Mouse (Mus musculus) lung, postnatal 0 days (tissue): ENCODE data around the gene Cyth3. TPM values are rescaled to one million over a fixed set of nuclear protein-coding genes. Genes with fewer than 3 reads are reported as not detected.
A peak's percentile ranks its signal among the peaks of the same experiment; 100 is the strongest.

Experiments
- ATAC-seq: fragments of 200-750 bp; cut with Nextera tagmentation; 2 replicates; pipeline ENCODE4 v1.8.0; 2017; ENCODE audit warnings: moderate library complexity
- DNase-seq: peaks from one replicate; pipeline ENCODE4 v3.0.0-alpha.2; 2016; ENCODE audit warnings: low spot score
- H3K27ac ChIP-seq: fragments of 300-500 bp; sonication (generic); 2 replicates; pipeline ENCODE4 v1.5.1; 2014; ENCODE audit warnings: antibody characterized with exemption, mild to moderate bottlenecking, low read length, mixed read lengths
- H3K27me3 ChIP-seq: fragments of 300-500 bp; sonication (generic); replicated peaks from 2 replicates; pipeline ENCODE4 v1.6.1; 2014; ENCODE audit warnings: low read length, mixed read lengths; ENCODE audit not compliant: insufficient read depth
- H3K36me3 ChIP-seq: fragments of 300-500 bp; sonication (generic); 2 replicates; pipeline ENCODE4 v1.6.1; 2014; ENCODE audit warnings: low read length, mixed read lengths; ENCODE audit not compliant: insufficient read depth
- H3K4me1 ChIP-seq: fragments of 300-500 bp; sonication (generic); 2 replicates; pipeline ENCODE4 v1.6.1; 2014; ENCODE audit warnings: antibody characterized with exemption, low read depth, low read length, mixed read lengths; ENCODE audit not compliant: insufficient read depth
- H3K4me2 ChIP-seq: fragments of 300-500 bp; sonication (generic); replicated peaks from 2 replicates; pipeline ENCODE4 v1.6.1; 2014; ENCODE audit warnings: low read depth, mild to moderate bottlenecking, low read length, moderate library complexity, mixed read lengths
- H3K4me3 ChIP-seq: fragments of 300-500 bp; sonication (generic); 2 replicates; pipeline ENCODE4 v1.5.1; 2014; ENCODE audit warnings: low read depth, low read length
- H3K9ac ChIP-seq: fragments of 300-500 bp; sonication (generic); replicated peaks from 2 replicates; pipeline ENCODE4 v1.6.1; 2014; ENCODE audit warnings: low read depth, mild to moderate bottlenecking
- H3K9me3 ChIP-seq: fragments of 300-500 bp; sonication (generic); 2 replicates; pipeline ENCODE4 v1.6.1; 2016; ENCODE audit warnings: low read length, mixed read lengths
- CTCF ChIP-seq: IDR thresholded peaks from 2 replicates; pipeline ENCODE4 v1.5.1; 2016; ENCODE audit warnings: antibody characterized with exemption, mild to moderate bottlenecking
- EP300 ChIP-seq: IDR thresholded peaks from 2 replicates; pipeline ENCODE4 v1.6.1; 2016; ENCODE audit warnings: antibody characterized with exemption, mild to moderate bottlenecking, control low read depth
- WGBS: fragments of 180-500 bp; shearing (Covaris S2); extraction: QIAGEN DNeasy Blood & Tissue Kit; methylation state at CpG from one replicate; pipeline ENCODE4 v1.1.7; 2014; 5-methylcytosine and 5-hydroxymethylcytosine counted together
- polyA plus RNA-seq: library from polyadenylated mRNA; unstranded; fragments of >200 nt; fragmentation: Nextera tagmentation; extraction: Ambion mirVana; gene quantifications from 2 replicates; pipeline ENCODE4 v1.2.1, GENCODE M21; 2015

The Cyth3 gene
- polyA plus RNA-seq, 1 experiment from 2014 or later, result 96.6 TPM

DNA sequence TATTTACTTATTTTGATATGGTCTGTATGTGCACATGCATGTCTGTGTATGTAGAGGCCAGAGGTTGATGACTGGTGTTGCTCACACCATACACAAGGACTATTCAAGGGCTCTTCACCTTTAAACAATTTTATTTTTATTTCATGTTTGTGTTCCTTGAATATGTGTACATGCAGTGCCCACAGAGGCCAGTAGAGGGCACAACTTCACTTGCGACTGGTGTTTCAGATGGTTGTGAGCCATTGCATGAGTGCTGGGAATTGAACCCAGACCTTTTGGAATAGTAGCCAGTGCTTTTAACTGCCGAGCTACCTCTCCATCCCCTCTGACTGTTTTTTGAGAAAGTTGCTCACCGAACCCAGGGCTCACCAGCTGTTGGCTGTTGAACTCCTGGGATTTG lies 8.0 kb downstream of the Cyth3 start:
- Histone ChIP-seq H3K36me3 (no peaks in the 10 kb centered on the region), H3K4me3 (no peak overlapping the region), H3K9ac (no peak overlapping the region), H3K27ac (no peak overlapping the region), H3K9me3 (no peaks in the 10 kb centered on the region), H3K4me1 (peaks cover 26% of the 10 kb centered on the region), H3K4me2 (no peak overlapping the region), H3K27me3 (no peaks in the 10 kb centered on the region)
- ATAC-seq, result no peak
- WGBS, result 97% methylated on average over 3 of the region's 3 CpGs
- no peak for DNase-seq
- peak; percentile 54 for TF ChIP-seq CTCF
- TF ChIP-seq EP300, result no peak

GRCm38 (mm10) chr5:143630738-143631137 lies 8.5 kb downstream of the Cyth3 start:
- Histone ChIP-seq H3K9ac (no peak overlapping the region), H3K27me3 (no peaks in the 10 kb centered on the region), H3K4me3 (no peak overlapping the region), H3K36me3 (no peaks in the 10 kb centered on the region), H3K27ac (no peak overlapping the region), H3K9me3 (no peaks in the 10 kb centered on the region), H3K4me2 (no peak overlapping the region), H3K4me1 (peaks cover 29% of the 10 kb centered on the region)
- no peak for ATAC-seq
- DNase-seq, result no peak
- 88% methylated on average over 8 of the region's 8 CpGs for WGBS
- TF ChIP-seq CTCF (no peak), EP300 (no peak)

- no peak overlapping the region for H3K4me2 ChIP-seq
- DNase-seq (no peak), ATAC-seq (no peak)
- peaks cover 29% of the 10 kb centered on the region for H3K4me1 ChIP-seq
- H3K9me3 ChIP-seq, result no peaks in the 10 kb centered on the region
- WGBS, result 72% methylated on average over 8 of the region's 8 CpGs
- H3K9ac ChIP-seq, result no peak overlapping the region
- no peak overlapping the region for H3K4me3 ChIP-seq
- H3K36me3 ChIP-seq, result no peaks in the 10 kb centered on the region
- H3K27ac ChIP-seq, result no peak overlapping the region
- H3K27me3 ChIP-seq, result no peaks in the 10 kb centered on the region
- no peak for TF ChIP-seq EP300
- TF ChIP-seq CTCF, result no peak
Measured at GRCm38 (mm10) chr5:143631559-143631958, 9.3 kb downstream of the Cyth3 start.

GRCm38 (mm10) chr5:143632674-143633557 lies 10.7 kb downstream of the Cyth3 start:
- Histone ChIP-seq H3K9me3 (no peaks in the 10 kb centered on the region), H3K27ac (peak overlapping the region; percentile 45), H3K4me2 (peak overlapping the region; percentile 9), H3K27me3 (no peaks in the 10 kb centered on the region), H3K9ac (no peak overlapping the region), H3K4me1 (peaks cover 29% of the 10 kb centered on the region), H3K4me3 (no peak overlapping the region), H3K36me3 (no peaks in the 10 kb centered on the region)
- DNase-seq, result peak; percentile 79
- TF ChIP-seq CTCF, result no peak
- peak; percentile 69 for TF ChIP-seq EP300
- peak; percentile 67 for ATAC-seq
- WGBS, result 17% methylated on average over 9 of the region's 9 CpGs

GRCm38 (mm10) chr5:143633558-143633871 lies 11.3 kb downstream of the Cyth3 start:
- Histone ChIP-seq H3K36me3 (no peaks in the 10 kb centered on the region), H3K9me3 (no peaks in the 10 kb centered on the region), H3K9ac (no peak overlapping the region), H3K27ac (peak overlapping the region; percentile 45; the same call in 1 of the 2 replicates), H3K4me2 (peak overlapping the region; percentile 9; the same call in 1 of the 2 replicates), H3K4me3 (no peak overlapping the region), H3K27me3 (no peaks in the 10 kb centered on the region), H3K4me1 (peaks cover 30% of the 10 kb centered on the region)
- 30% methylated on average over 5 of the region's 5 CpGs for WGBS
- no peak for TF ChIP-seq CTCF
- no peak for TF ChIP-seq EP300
- peak; percentile 42 for ATAC-seq
- peak; percentile 35 for DNase-seq

- Histone ChIP-seq H3K4me1 (peaks cover 34% of the 10 kb centered on the region), H3K4me2 (no peak overlapping the region), H3K9ac (no peak overlapping the region), H3K4me3 (no peak overlapping the region), H3K27me3 (no peaks in the 10 kb centered on the region), H3K36me3 (no peaks in the 10 kb centered on the region), H3K27ac (peak overlapping the region; percentile 45; the same call in 1 of the 2 replicates), H3K9me3 (no peaks in the 10 kb centered on the region)
- TF ChIP-seq CTCF (no peak), EP300 (no peak)
- WGBS, result 63% methylated on average over 4 of the region's 4 CpGs
- ATAC-seq, result no peak
- no peak for DNase-seq
Measured at GRCm38 (mm10) chr5:143633877-143634276, 11.6 kb downstream of the Cyth3 start.
